Mouse (Mus musculus): ENCODE measurements at regions not wholly inside any gene's neighbourhood (a gene's known extent, or its start where the extent isn't known, plus 50 kb on each side); places are given as distances from the start of the nearest gene placed in this dataset.
"Not testable (repeated sequence)": the region's sequence is repeated elsewhere in the genome, so short reads cannot be mapped to it uniquely, and the experiment has no call there.

DNA sequence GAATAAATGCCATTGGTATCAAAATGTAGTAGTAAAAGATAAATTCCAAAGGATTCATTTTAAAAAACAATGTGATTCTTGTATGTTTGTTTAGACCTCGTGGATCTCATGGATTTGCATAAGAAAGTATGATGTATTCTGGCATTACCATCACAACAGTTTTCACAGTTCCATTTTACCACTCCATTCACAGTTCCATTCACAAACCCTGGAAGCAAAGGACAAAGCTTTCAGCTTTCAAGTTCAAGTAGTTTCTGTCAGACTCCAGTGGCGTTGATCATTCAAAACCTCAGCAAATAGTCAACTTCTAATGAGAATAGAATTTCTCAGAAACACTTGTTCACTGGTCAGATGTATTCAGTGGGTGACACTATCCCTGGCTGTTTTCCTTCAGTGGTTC is 1157.9 kb upstream of the Cntn5 start:
- H3K9ac ChIP-seq (ENCODE audit: low read length): no peak overlapping the region
- H3K27ac ChIP-seq (replicated peaks; ENCODE audit: low read depth, low read length): no peak overlapping the region
- WGBS: 74% methylated on average over 2 of the region's 2 CpGs
- no peaks in the 10 kb centered on the region for H3K4me1 ChIP-seq (ENCODE audit: control insufficient read depth, insufficient read depth, low read length)
- ATAC-seq (ENCODE audit: insufficient number of reproducible peaks, low FRiP score, low TSS enrichment, low read depth): no peak
- H3K27me3 ChIP-seq (ENCODE audit: control insufficient read depth, insufficient read depth, low read length): no peaks in the 10 kb centered on the region
- DNase-seq (ENCODE audit: low spot score): no peak
- H3K4me3 ChIP-seq (ENCODE audit: low read depth, low read length): no peak overlapping the region
- H3K9me3 ChIP-seq (ENCODE audit: control insufficient read depth, low read length): no peaks in the 10 kb centered on the region
- H3K36me3 ChIP-seq (ENCODE audit: control insufficient read depth, insufficient read depth, low read length): no peaks in the 10 kb centered on the region
- H3K4me2 ChIP-seq (ENCODE audit: low read depth, severe bottlenecking): no peak overlapping the region

DNA sequence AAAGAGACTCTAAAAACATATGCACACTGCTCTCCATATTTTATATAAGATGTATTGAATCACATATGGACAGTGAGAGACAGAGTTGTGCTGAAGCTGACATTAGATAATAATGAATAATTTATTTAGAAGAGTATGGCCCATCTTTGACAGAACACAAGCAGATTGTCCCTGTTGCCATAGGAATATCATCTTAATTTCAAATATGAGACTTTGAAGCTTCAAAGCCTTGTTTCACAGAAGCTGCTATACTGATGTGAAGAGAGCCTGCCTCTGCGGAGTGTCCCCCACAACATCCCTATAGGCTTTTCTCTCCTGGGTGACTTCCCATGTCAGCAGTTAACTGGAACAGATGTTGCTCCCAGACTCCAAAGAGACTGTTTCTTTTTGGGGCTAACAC is 1147.9 kb upstream of the Cntn5 start:
- no peak for DNase-seq (ENCODE audit: low spot score)
- WGBS: 89% methylated on average over 1 of the region's 1 CpGs

DNA sequence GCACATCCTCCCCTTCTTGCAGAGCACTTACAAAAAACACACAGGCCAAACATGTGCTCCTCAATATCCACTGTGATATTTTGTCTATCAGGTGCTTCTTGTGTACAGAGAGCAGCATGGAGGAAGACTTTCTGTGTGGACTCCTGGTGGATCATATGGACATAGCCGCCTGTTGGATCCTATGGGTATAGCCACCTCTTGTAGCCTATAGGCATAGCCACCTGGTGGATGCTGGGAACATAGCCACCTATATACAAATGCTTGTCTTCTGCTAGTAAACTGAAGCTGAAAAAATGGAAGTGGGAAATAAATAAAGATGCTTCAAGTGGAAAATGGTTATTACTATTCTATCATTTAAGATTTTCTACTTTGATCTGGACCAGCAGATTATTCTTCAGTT is 1111.4 kb upstream of the Cntn5 start:
- Histone ChIP-seq H3K27me3 (ENCODE audit: control insufficient read depth, insufficient read depth, low read length) (no peaks in the 10 kb centered on the region), H3K4me1 (ENCODE audit: control insufficient read depth, insufficient read depth, low read length) (no peaks in the 10 kb centered on the region), H3K36me3 (ENCODE audit: control insufficient read depth, insufficient read depth, low read length) (no peaks in the 10 kb centered on the region), H3K9ac (ENCODE audit: low read length) (no peak overlapping the region), H3K4me3 (ENCODE audit: low read depth, low read length) (no peak overlapping the region), H3K27ac (replicated peaks; ENCODE audit: low read depth, low read length) (no peak overlapping the region), H3K9me3 (ENCODE audit: control insufficient read depth, low read length) (no peaks in the 10 kb centered on the region), H3K4me2 (ENCODE audit: low read depth, severe bottlenecking) (no peak overlapping the region)
- WGBS: 69% methylated on average over 1 of the region's 1 CpGs
- ATAC-seq (ENCODE audit: insufficient number of reproducible peaks, low FRiP score, low TSS enrichment, low read depth): no peak
- DNase-seq (ENCODE audit: low spot score): no peak

More for the DNA sequence above, 1147.9 kb upstream of the Cntn5 start:
- Histone ChIP-seq H3K4me1 (ENCODE audit: control insufficient read depth, insufficient read depth, low read length) (no peaks in the 10 kb centered on the region), H3K27me3 (ENCODE audit: control insufficient read depth, insufficient read depth, low read length) (no peaks in the 10 kb centered on the region), H3K4me2 (ENCODE audit: low read depth, severe bottlenecking) (no peak overlapping the region), H3K36me3 (ENCODE audit: control insufficient read depth, insufficient read depth, low read length) (no peaks in the 10 kb centered on the region), H3K27ac (replicated peaks; ENCODE audit: low read depth, low read length) (no peak overlapping the region), H3K9ac (ENCODE audit: low read length) (no peak overlapping the region), H3K9me3 (ENCODE audit: control insufficient read depth, low read length) (no peaks in the 10 kb centered on the region), H3K4me3 (ENCODE audit: low read depth, low read length) (no peak overlapping the region)
- ATAC-seq (ENCODE audit: insufficient number of reproducible peaks, low FRiP score, low TSS enrichment, low read depth): no peak

DNA sequence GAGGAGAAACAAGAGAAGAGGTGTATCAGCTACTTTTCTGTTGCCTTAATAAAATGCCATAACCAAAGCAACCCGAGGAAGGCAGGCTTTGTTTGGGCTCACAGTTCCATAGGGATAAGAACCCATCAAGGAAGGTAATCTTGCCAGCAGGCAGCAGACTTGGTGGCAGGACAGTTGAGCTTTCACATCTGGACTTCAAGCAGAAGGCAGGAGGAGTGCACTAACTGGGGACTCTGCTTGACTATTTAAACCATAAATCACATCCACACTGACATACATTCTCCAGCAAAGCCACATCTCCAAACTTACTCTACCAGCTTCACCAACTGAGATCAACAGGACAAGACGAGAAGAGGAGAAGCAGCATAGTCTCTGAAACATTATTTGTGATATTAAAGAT is 1094.0 kb upstream of the Cntn5 start:
- H3K4me3 ChIP-seq (ENCODE audit: low read depth, low read length): no peak overlapping the region
- ATAC-seq (ENCODE audit: insufficient number of reproducible peaks, low FRiP score, low TSS enrichment, low read depth): no peak
- WGBS: 53% methylated on average over 2 of the region's 2 CpGs
- H3K4me2 ChIP-seq (ENCODE audit: low read depth, severe bottlenecking): no peak overlapping the region
- no peaks in the 10 kb centered on the region for H3K36me3 ChIP-seq (ENCODE audit: control insufficient read depth, insufficient read depth, low read length)
- H3K4me1 ChIP-seq (ENCODE audit: control insufficient read depth, insufficient read depth, low read length): no peaks in the 10 kb centered on the region
- no peak overlapping the region for H3K27ac ChIP-seq (replicated peaks; ENCODE audit: low read depth, low read length)
- no peak overlapping the region for H3K9ac ChIP-seq (ENCODE audit: low read length)
- no peaks in the 10 kb centered on the region for H3K9me3 ChIP-seq (ENCODE audit: control insufficient read depth, low read length)
- no peak for DNase-seq (ENCODE audit: low spot score)
- no peaks in the 10 kb centered on the region for H3K27me3 ChIP-seq (ENCODE audit: control insufficient read depth, insufficient read depth, low read length)

DNA sequence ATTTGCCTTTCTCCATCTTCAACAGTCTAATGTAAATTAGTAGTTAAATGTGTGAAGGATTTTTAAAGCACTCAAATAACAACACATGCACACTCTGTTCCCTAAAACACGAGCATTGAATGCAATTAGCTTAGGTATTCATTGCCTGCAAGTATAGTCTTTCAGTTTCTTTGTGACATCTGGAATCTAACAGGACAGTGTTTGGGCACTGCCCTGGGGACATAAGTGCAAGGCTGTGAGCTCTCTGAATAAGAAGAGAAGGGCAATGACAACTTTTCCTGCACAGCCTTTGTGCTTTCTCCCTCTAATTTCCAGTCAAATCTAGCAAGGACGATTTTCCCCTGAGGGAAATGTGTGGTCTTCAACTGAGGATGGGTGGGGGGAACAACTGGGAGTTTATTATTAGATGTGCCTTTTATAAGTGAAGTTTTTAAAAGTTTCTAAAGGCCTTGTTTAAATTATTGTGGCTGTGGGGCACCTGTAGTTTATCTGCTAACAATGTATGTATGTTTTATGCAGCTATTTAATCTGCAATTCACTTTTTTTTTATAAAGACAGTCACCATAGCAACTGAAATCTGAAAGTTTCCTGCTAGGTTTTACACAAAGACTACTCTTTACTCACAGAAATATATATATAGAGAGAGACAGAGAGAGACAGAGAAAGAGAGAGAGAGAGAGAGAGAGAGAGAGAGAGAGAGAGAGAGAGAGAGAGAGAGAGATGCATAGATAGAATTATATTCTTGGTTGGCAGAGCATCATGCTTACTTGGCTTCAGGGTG is 1077.7 kb upstream of the Cntn5 start:
- no peak overlapping the region for H3K4me2 ChIP-seq (ENCODE audit: low read depth, severe bottlenecking)
- no peak for ATAC-seq (ENCODE audit: insufficient number of reproducible peaks, low FRiP score, low TSS enrichment, low read depth)
- H3K9me3 ChIP-seq (ENCODE audit: control insufficient read depth, low read length): no peaks in the 10 kb centered on the region
- H3K4me3 ChIP-seq (ENCODE audit: low read depth, low read length): no peak overlapping the region
- H3K4me1 ChIP-seq (ENCODE audit: control insufficient read depth, insufficient read depth, low read length): no peaks in the 10 kb centered on the region
- H3K9ac ChIP-seq (ENCODE audit: low read length): no peak overlapping the region
- DNase-seq (ENCODE audit: low spot score): no peak
- WGBS: 35% methylated on average over 2 of the region's 2 CpGs
- no peak overlapping the region for H3K27ac ChIP-seq (replicated peaks; ENCODE audit: low read depth, low read length)
- no peaks in the 10 kb centered on the region for H3K27me3 ChIP-seq (ENCODE audit: control insufficient read depth, insufficient read depth, low read length)
- no peaks in the 10 kb centered on the region for H3K36me3 ChIP-seq (ENCODE audit: control insufficient read depth, insufficient read depth, low read length)

DNA sequence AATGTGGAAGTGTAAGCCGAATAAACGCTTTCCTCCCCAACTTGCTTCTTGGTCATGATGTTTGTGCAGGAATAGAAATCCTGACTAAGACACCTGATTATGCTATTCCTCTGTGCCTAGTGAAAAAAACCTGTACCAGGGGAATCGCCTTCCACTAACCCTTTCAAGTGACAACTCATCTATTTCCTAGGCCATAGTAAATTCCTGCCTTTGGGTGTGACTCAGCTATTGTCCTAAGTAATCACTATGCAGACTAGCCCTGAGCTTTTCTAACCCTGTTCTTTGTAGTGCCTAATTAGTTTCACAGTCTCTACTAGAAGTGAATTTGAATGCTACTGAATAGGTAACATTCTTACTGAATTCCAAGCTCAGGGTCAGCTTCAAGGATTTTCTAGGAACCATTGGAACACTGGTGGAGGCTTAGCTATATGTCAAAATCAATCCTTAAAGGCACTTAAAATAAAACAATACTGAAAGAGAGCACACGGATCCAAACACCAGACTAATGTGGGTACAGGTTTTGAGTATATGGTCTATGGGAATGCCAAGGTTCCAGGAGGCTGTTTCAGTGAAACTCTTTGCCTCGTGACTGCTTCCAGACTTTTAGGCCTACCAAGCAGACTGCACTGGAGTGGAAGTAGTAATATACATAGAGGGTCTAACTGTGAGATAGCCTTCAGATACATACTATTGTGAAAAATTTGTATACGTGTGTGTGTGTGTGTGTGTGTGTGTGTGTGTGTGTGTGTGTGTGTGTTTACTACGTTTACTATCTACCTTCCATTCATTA is 1036.3 kb upstream of the Cntn5 start:
- ATAC-seq (ENCODE audit: insufficient number of reproducible peaks, low FRiP score, low TSS enrichment, low read depth); H3K4me1 ChIP-seq (ENCODE audit: control insufficient read depth, insufficient read depth, low read length); H3K27me3 ChIP-seq (ENCODE audit: control insufficient read depth, insufficient read depth, low read length); H3K4me2 ChIP-seq (ENCODE audit: low read depth, severe bottlenecking); H3K27ac ChIP-seq (replicated peaks; ENCODE audit: low read depth, low read length); H3K36me3 ChIP-seq (ENCODE audit: control insufficient read depth, insufficient read depth, low read length); DNase-seq (ENCODE audit: low spot score); H3K9ac ChIP-seq (ENCODE audit: low read length); H3K9me3 ChIP-seq (ENCODE audit: control insufficient read depth, low read length); H3K4me3 ChIP-seq (ENCODE audit: low read depth, low read length): not testable (repeated sequence)
- WGBS: 69% methylated on average over 7 of the region's 7 CpGs

- no peak overlapping the region for H3K9ac ChIP-seq (ENCODE audit: low read length)
- no peaks in the 10 kb centered on the region for H3K36me3 ChIP-seq (ENCODE audit: control insufficient read depth, insufficient read depth, low read length)
- no peak overlapping the region for H3K27ac ChIP-seq (replicated peaks; ENCODE audit: low read depth, low read length)
- WGBS: 48% methylated on average over 2 of the region's 2 CpGs
- H3K9me3 ChIP-seq (ENCODE audit: control insufficient read depth, low read length): no peaks in the 10 kb centered on the region
- DNase-seq (ENCODE audit: low spot score): no peak
- H3K4me2 ChIP-seq (ENCODE audit: low read depth, severe bottlenecking): no peak overlapping the region
- ATAC-seq (ENCODE audit: insufficient number of reproducible peaks, low FRiP score, low TSS enrichment, low read depth): no peak
- H3K4me3 ChIP-seq (ENCODE audit: low read depth, low read length): no peak overlapping the region
- no peaks in the 10 kb centered on the region for H3K27me3 ChIP-seq (ENCODE audit: control insufficient read depth, insufficient read depth, low read length)
- no peaks in the 10 kb centered on the region for H3K4me1 ChIP-seq (ENCODE audit: control insufficient read depth, insufficient read depth, low read length)
These were observed 1035.4 kb upstream of the Cntn5 start for GRCm38 (mm10) chr9:11939851-11940560.

GRCm38 (mm10) chr9:11925501-11925900 is 1020.9 kb upstream of the Cntn5 start:
- no peak for DNase-seq (ENCODE audit: low spot score)
- Histone ChIP-seq H3K4me3 (ENCODE audit: low read depth, low read length) (no peak overlapping the region), H3K4me2 (ENCODE audit: low read depth, severe bottlenecking) (no peak overlapping the region), H3K4me1 (ENCODE audit: control insufficient read depth, insufficient read depth, low read length) (no peaks in the 10 kb centered on the region), H3K36me3 (ENCODE audit: control insufficient read depth, insufficient read depth, low read length) (no peaks in the 10 kb centered on the region), H3K27me3 (ENCODE audit: control insufficient read depth, insufficient read depth, low read length) (no peaks in the 10 kb centered on the region), H3K27ac (replicated peaks; ENCODE audit: low read depth, low read length) (no peak overlapping the region), H3K9me3 (ENCODE audit: control insufficient read depth, low read length) (no peaks in the 10 kb centered on the region), H3K9ac (ENCODE audit: low read length) (no peak overlapping the region)
- no peak for ATAC-seq (ENCODE audit: insufficient number of reproducible peaks, low FRiP score, low TSS enrichment, low read depth)
- 50% methylated on average over 4 of the region's 4 CpGs for WGBS
